Mouse (Mus musculus) bone marrow macrophage, adult 2 months (primary cell): ENCODE data around the gene Ripk4.

Source experiments
- CTCF ChIP-seq: IDR thresholded peaks from 2 replicates; pipeline ENCODE4 v1.5.1; 2012; ENCODE audit warnings: low read depth, mild to moderate bottlenecking, low read length, moderate library complexity
- POLR2A ChIP-seq: IDR thresholded peaks from 2 replicates; pipeline ENCODE4 v1.6.1; 2012; ENCODE audit warnings: mild to moderate bottlenecking, low read depth, low read length, borderline replicate concordance

DNA sequence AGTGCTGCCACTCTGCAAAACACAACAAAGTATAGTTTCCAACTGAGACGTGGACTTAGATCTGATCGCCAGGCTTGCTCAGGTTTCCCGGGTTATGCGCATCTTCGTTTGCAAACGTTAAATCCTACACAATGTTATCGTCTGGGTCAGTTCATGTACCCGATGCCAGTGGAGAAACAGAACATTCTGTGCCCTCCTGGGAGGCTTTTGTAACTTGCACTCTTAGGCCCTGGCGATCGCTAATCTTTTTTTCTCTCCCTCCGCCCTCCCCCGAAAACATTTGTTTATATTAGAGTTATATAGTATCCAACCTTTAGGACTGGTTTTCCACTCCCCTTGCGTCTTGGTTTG, 378 bp upstream of the Ripk4 start:
- TF ChIP-seq POLR2A: no peak
- TF ChIP-seq CTCF: no peak
